ENCODE assay signal across 1 mouse cellular context in genomic region chr2:152428481-152428880, GRCm38 (mm10).
A peak's percentile ranks its signal among the peaks of the same experiment; 100 is the strongest.
TF ChIP-seq lines count a peak whose summit lies in the region.

No protein-coding gene starts in this region.

TF ChIP-seq in MEL, 35 proteins besides CTCF, POLR2A, EP300 and RAD21:
- TF ChIP-seq TBP (IDR thresholded peaks at IDR 0.05; ENCODE audit: low read depth, low read length), result peak; percentile 57; the same call in 1 of the 2 replicates
